Mouse (Mus musculus): ENCODE results near the gene Kif20b.

GRCm38 (mm10) chr19:34992969-34993527, 70.9 kb downstream of the Kif20b start:
- TF ChIP-seq CTCF (IDR thresholded peaks at IDR 0.05; ENCODE audit: borderline replicate concordance, control insufficient read depth, extremely low read depth, insufficient read depth, low read length, poor library complexity) (no peak), POLR2A (IDR thresholded peaks at IDR 0.05; ENCODE audit: control insufficient read depth, extremely low read depth, insufficient read depth, low read length, poor library complexity) (no peak)

All from thymus, adult 2 months (tissue).